Mouse (Mus musculus) embryonic fibroblast, embryonic 13.5 days (primary cell): ENCODE data around the gene Macrod2.

ENCODE experiments used
- CTCF ChIP-seq: IDR thresholded peaks from 2 replicates; pipeline ENCODE4 v1.5.1; 2011; ENCODE audit warnings: mild to moderate bottlenecking, control low read depth, low read length, moderate library complexity, borderline replicate concordance; ENCODE audit not compliant: insufficient read depth
- POLR2A ChIP-seq: IDR thresholded peaks from 2 replicates; pipeline ENCODE4 v1.6.1; 2011; ENCODE audit warnings: low read depth, mild to moderate bottlenecking, control low read depth, low read length, moderate library complexity

- no peak for TF ChIP-seq CTCF
- TF ChIP-seq POLR2A = no peak
Measured at GRCm38 (mm10) chr2:140530214-140530613, 135.1 kb downstream of the Macrod2 start.
